ENCODE assay signal across 22 mouse cellular contexts in the genomic region with DNA sequence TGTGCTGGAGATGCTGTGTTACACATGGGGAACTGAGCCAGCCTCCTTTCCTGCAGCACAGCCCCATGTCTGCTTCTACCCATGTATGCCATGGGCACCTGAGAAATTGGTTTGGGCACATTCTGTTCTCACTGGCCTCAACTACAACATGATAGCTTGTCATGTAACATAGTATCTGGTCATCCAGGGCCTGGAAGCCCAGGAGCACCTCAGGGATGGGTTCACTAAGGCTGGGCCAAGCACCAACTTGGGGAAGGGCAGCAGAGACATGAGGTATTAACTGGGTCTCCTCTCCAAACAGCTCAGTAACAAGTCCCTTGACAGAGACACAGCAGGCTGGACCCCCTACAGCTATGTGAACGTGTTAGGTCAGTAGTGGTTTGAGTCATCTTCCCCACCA.
"Had no signal": no experiment of that assay in that cellular context is flagged by ENCODE, and none has a peak within 500 bp of the region (broad histone marks: within the 10 kb centered on the region; RNA-seq: fewer than 3 reads in every experiment).

No protein-coding gene starts in this region.

- H3K27me3 ChIP-seq: heart, embryonic 13.5 days; heart, embryonic 15.5 days; hindbrain, embryonic 13.5 days; hindbrain, embryonic 15.5 days; kidney, embryonic 15.5 days; limb, embryonic 13.5 days; limb, embryonic 15.5 days; liver, embryonic 13.5 days had no signal

- H3K4me2 ChIP-seq: heart, embryonic 13.5 days; heart, embryonic 15.5 days; hindbrain, embryonic 13.5 days; hindbrain, embryonic 15.5 days; kidney, embryonic 15.5 days; limb, embryonic 13.5 days; limb, embryonic 15.5 days; liver, embryonic 13.5 days had no signal

- H3K9me3 ChIP-seq: heart, embryonic 10.5 days; heart, embryonic 13.5 days; heart, embryonic 15.5 days; hindbrain, embryonic 13.5 days; hindbrain, embryonic 15.5 days; kidney, embryonic 15.5 days; limb, embryonic 13.5 days; limb, embryonic 15.5 days; liver, embryonic 13.5 days had no signal

- H3K27ac ChIP-seq: gastrocnemius, adult 2 months; heart, embryonic 10.5 days; heart, embryonic 13.5 days; heart, embryonic 15.5 days; hindbrain, embryonic 13.5 days; hindbrain, embryonic 15.5 days; hindbrain, postnatal 0 days; kidney, embryonic 15.5 days; kidney, postnatal 0 days; limb, embryonic 13.5 days; limb, embryonic 15.5 days; liver, embryonic 13.5 days had no signal

- H3K4me1 ChIP-seq: hindbrain, embryonic 15.5 days; limb, embryonic 15.5 days had no signal

- DNase-seq: gastrocnemius, postnatal 10 days; heart, postnatal 14 days; kidney, adult 11 months; kidney, adult 2 months; kidney, adult 9 months; kidney, postnatal 14 days; kidney, postnatal 36 days; layer of hippocampus, adult 9-11 months; layer of hippocampus, postnatal 36 days; left cerebral cortex, postnatal 4 days; liver, embryonic 13.5 days had no signal

- H3K4me3 ChIP-seq: gastrocnemius, adult 2 months; heart, embryonic 10.5 days; heart, embryonic 13.5 days; heart, embryonic 15.5 days; hindbrain, embryonic 13.5 days; hindbrain, embryonic 15.5 days; kidney, embryonic 15.5 days; limb, embryonic 13.5 days; limb, embryonic 15.5 days; liver, embryonic 13.5 days had no signal

- ATAC-seq: hindbrain, postnatal 0 days had no signal

- H3K9ac ChIP-seq: heart, embryonic 13.5 days; heart, embryonic 15.5 days; hindbrain, embryonic 13.5 days; hindbrain, embryonic 15.5 days; kidney, embryonic 15.5 days; limb, embryonic 13.5 days; limb, embryonic 15.5 days; liver, embryonic 13.5 days had no signal
